Mouse (Mus musculus) limb, embryonic 15.5 days (tissue): ENCODE results near the gene Lsm14b. TPM values are rescaled to one million over a fixed set of nuclear protein-coding genes. Genes with fewer than 3 reads are reported as not detected.

Experiments used
- ATAC-seq: fragments of 200-750 bp; cut with Nextera tagmentation; 2 replicates; pipeline ENCODE4 v1.8.0; 2017; ENCODE audit warnings: low read depth, moderate TSS enrichment; ENCODE audit not compliant: insufficient number of reproducible peaks, low FRiP score, low TSS enrichment
- H3K27ac ChIP-seq: fragments of 300-500 bp; sonication (generic); 2 replicates; pipeline ENCODE4 v1.5.1; 2015; ENCODE audit warnings: moderate library complexity, mild to moderate bottlenecking, inconsistent platforms
- H3K27me3 ChIP-seq: fragments of 300-500 bp; sonication (generic); 2 replicates; pipeline ENCODE4 v1.6.1; 2015; ENCODE audit warnings: inconsistent platforms
- H3K36me3 ChIP-seq: fragments of 300-500 bp; sonication (generic); 2 replicates; pipeline ENCODE4 v1.6.1; 2015; ENCODE audit warnings: inconsistent platforms
- H3K4me1 ChIP-seq: fragments of 300-500 bp; sonication (generic); 2 replicates; pipeline ENCODE4 v1.6.1; 2015; ENCODE audit warnings: inconsistent platforms
- H3K4me2 ChIP-seq: fragments of 300-500 bp; sonication (generic); 2 replicates; pipeline ENCODE4 v1.6.1; 2015; ENCODE audit warnings: mild to moderate bottlenecking, inconsistent platforms
- H3K4me3 ChIP-seq: fragments of 300-500 bp; sonication (generic); 2 replicates; pipeline ENCODE4 v1.5.1; 2015; ENCODE audit warnings: mild to moderate bottlenecking, inconsistent platforms
- H3K9ac ChIP-seq: fragments of 300-500 bp; sonication (generic); 2 replicates; pipeline ENCODE4 v1.6.1; 2015; ENCODE audit warnings: inconsistent platforms
- H3K9me3 ChIP-seq: fragments of 300-500 bp; sonication (generic); 2 replicates; pipeline ENCODE4 v1.6.1; 2016; ENCODE audit warnings: inconsistent platforms
- WGBS: fragments of 180-500 bp; shearing (Covaris S2); methylation state at CpG from one replicate; pipeline ENCODE4 v1.1.7; 2015; 5-methylcytosine and 5-hydroxymethylcytosine counted together
- polyA plus RNA-seq: library from polyadenylated mRNA; unstranded; fragments of >200 nt; fragmentation: Nextera tagmentation; extraction: Ambion mirVana; gene quantifications from 2 replicates; pipeline ENCODE4 v1.2.1, GENCODE M21; 2015

The Lsm14b gene
- 3.7 and 8.0 TPM in 2 replicates for polyA plus RNA-seq

- Histone ChIP-seq H3K27me3 (peaks cover 29% of the 10 kb centered on the region; the same call in 1 of the 2 replicates), H3K4me3 (peak within 1 kb of the TSS; percentile 94), H3K9me3 (no peaks in the 10 kb centered on the region), H3K9ac (peak within 1 kb of the TSS; percentile 84), H3K27ac (peak within 1 kb of the TSS; percentile 94), H3K4me1 (peaks cover 32% of the 10 kb centered on the region), H3K36me3 (peaks cover 20% of the 10 kb centered on the region), H3K4me2 (peak within 1 kb of the TSS; percentile 93)
- under 1% methylated on average over 71 of the region's 80 CpGs for WGBS
- ATAC-seq: peak; percentile 93
These were observed at the start of gene Lsm14b for GRCm38 (mm10) chr2:180024401-180025098. Gene Lsm14b (plus strand): TSS chr2:180024987.

GRCm38 (mm10) chr2:179975851-179976250 lies 48.9 kb upstream of the Lsm14b start:
- Histone ChIP-seq H3K4me3 (peak overlapping the region; percentile 81), H3K27me3 (no peaks in the 10 kb centered on the region), H3K9ac (peak overlapping the region; percentile 75), H3K27ac (no peak overlapping the region), H3K4me1 (peaks cover 39% of the 10 kb centered on the region), H3K4me2 (peak overlapping the region; percentile 95), H3K9me3 (no peaks in the 10 kb centered on the region), H3K36me3 (no peaks in the 10 kb centered on the region)
- ATAC-seq: no peak
- 0% methylated on average over 9 of the region's 82 CpGs for WGBS

GRCm38 (mm10) chr2:179976295-179976627 lies 48.5 kb upstream of the Lsm14b start:
- no peak; the same call in 1 of the 2 replicates for ATAC-seq
- under 1% methylated on average over 42 of the region's 54 CpGs for WGBS
- Histone ChIP-seq H3K4me2 (peak overlapping the region; percentile 50), H3K27me3 (no peaks in the 10 kb centered on the region), H3K9me3 (no peaks in the 10 kb centered on the region), H3K36me3 (no peaks in the 10 kb centered on the region), H3K27ac (peak overlapping the region; percentile 98), H3K9ac (peak overlapping the region; percentile 75), H3K4me1 (peaks cover 39% of the 10 kb centered on the region), H3K4me3 (peak overlapping the region; percentile 81)

GRCm38 (mm10) chr2:179976628-179977343 lies 48.0 kb upstream of the Lsm14b start, which contains the start of gene Taf4:
Gene Taf4 (minus strand): TSS chr2:179976646.
- WGBS: under 1% methylated on average over 61 of the region's 84 CpGs
- ATAC-seq: peak; percentile 88

GRCm38 (mm10) chr2:179977344-179978025 lies 47.3 kb upstream of the Lsm14b start:
- Histone ChIP-seq H3K4me2 (peak overlapping the region; percentile 50), H3K27me3 (no peaks in the 10 kb centered on the region), H3K27ac (peak overlapping the region; percentile 98), H3K36me3 (no peaks in the 10 kb centered on the region), H3K4me3 (peak overlapping the region; percentile 81), H3K4me1 (peaks cover 39% of the 10 kb centered on the region), H3K9me3 (no peaks in the 10 kb centered on the region), H3K9ac (peak overlapping the region; percentile 92; the same call in 1 of the 2 replicates)
- WGBS: 6% methylated on average over 10 of the region's 10 CpGs
- no peak for ATAC-seq

More at GRCm38 (mm10) chr2:179976628-179977343, 48.0 kb upstream of the Lsm14b start, which contains the start of gene Taf4:
- peak within 1 kb of the TSS; percentile 81 for H3K4me3 ChIP-seq
- H3K27ac ChIP-seq: peak within 1 kb of the TSS; percentile 98
- H3K27me3 ChIP-seq: no peaks in the 10 kb centered on the region
- no peaks in the 10 kb centered on the region for H3K36me3 ChIP-seq
- H3K9ac ChIP-seq: peak within 1 kb of the TSS; percentile 92
- no peaks in the 10 kb centered on the region for H3K9me3 ChIP-seq
- H3K4me2 ChIP-seq: peak within 1 kb of the TSS; percentile 95
- peaks cover 39% of the 10 kb centered on the region for H3K4me1 ChIP-seq

GRCm38 (mm10) chr2:179978250-179978649 lies 46.5 kb upstream of the Lsm14b start:
- Histone ChIP-seq H3K9ac (no peak overlapping the region), H3K27ac (no peak overlapping the region), H3K27me3 (no peaks in the 10 kb centered on the region), H3K4me1 (peaks cover 37% of the 10 kb centered on the region), H3K4me2 (no peak overlapping the region), H3K36me3 (no peaks in the 10 kb centered on the region), H3K9me3 (no peaks in the 10 kb centered on the region), H3K4me3 (no peak overlapping the region)
- WGBS: 77% methylated on average over 3 of the region's 3 CpGs
- ATAC-seq: no peak

GRCm38 (mm10) chr2:179979836-179980235 lies 45.0 kb upstream of the Lsm14b start:
- Histone ChIP-seq H3K27me3 (no peaks in the 10 kb centered on the region), H3K36me3 (no peaks in the 10 kb centered on the region), H3K4me1 (peaks cover 24% of the 10 kb centered on the region), H3K4me2 (no peak overlapping the region), H3K4me3 (no peak overlapping the region), H3K9me3 (no peaks in the 10 kb centered on the region), H3K27ac (peak overlapping the region; percentile 51), H3K9ac (no peak overlapping the region)
- peak; percentile 57 for ATAC-seq
- 28% methylated on average over 8 of the region's 8 CpGs for WGBS

- no peak overlapping the region for H3K27ac ChIP-seq
- no peak for ATAC-seq
- H3K27me3 ChIP-seq: no peaks in the 10 kb centered on the region
- no peak overlapping the region for H3K4me2 ChIP-seq
- WGBS: 34% methylated on average over 4 of the region's 4 CpGs
- peaks cover 19% of the 10 kb centered on the region for H3K4me1 ChIP-seq
- H3K36me3 ChIP-seq: no peaks in the 10 kb centered on the region
- H3K4me3 ChIP-seq: no peak overlapping the region
- H3K9ac ChIP-seq: no peak overlapping the region
- no peaks in the 10 kb centered on the region for H3K9me3 ChIP-seq
These were observed 44.2 kb upstream of the Lsm14b start for GRCm38 (mm10) chr2:179980616-179981015.

GRCm38 (mm10) chr2:179982715-179983114 lies 42.1 kb upstream of the Lsm14b start:
- H3K36me3 ChIP-seq: no peaks in the 10 kb centered on the region
- no peak overlapping the region for H3K4me2 ChIP-seq
- H3K9me3 ChIP-seq: no peaks in the 10 kb centered on the region
- ATAC-seq: no peak
- H3K27ac ChIP-seq: no peak overlapping the region
- H3K4me3 ChIP-seq: no peak overlapping the region
- peaks cover 16% of the 10 kb centered on the region for H3K4me1 ChIP-seq
- WGBS: 92% methylated on average over 3 of the region's 3 CpGs
- H3K9ac ChIP-seq: no peak overlapping the region
- H3K27me3 ChIP-seq: no peaks in the 10 kb centered on the region

- no peak for ATAC-seq
- no peak overlapping the region for H3K9ac ChIP-seq
These were observed 40.0 kb upstream of the Lsm14b start for GRCm38 (mm10) chr2:179984830-179985229.

GRCm38 (mm10) chr2:179985695-179986094 lies 39.1 kb upstream of the Lsm14b start:
- H3K9ac ChIP-seq: no peak overlapping the region
- WGBS: 67% methylated on average over 1 of the region's 1 CpGs
- H3K4me1 ChIP-seq: peaks cover 3% of the 10 kb centered on the region; the same call in 1 of the 2 replicates
- H3K36me3 ChIP-seq: no peaks in the 10 kb centered on the region
- H3K27ac ChIP-seq: no peak overlapping the region
- no peaks in the 10 kb centered on the region for H3K9me3 ChIP-seq
- H3K4me3 ChIP-seq: no peak overlapping the region
- H3K27me3 ChIP-seq: no peaks in the 10 kb centered on the region
- ATAC-seq: no peak
- no peak overlapping the region for H3K4me2 ChIP-seq

More at GRCm38 (mm10) chr2:179984830-179985229, 40.0 kb upstream of the Lsm14b start:
- H3K36me3 ChIP-seq: no peaks in the 10 kb centered on the region
- H3K9me3 ChIP-seq: no peaks in the 10 kb centered on the region
- 34% methylated on average over 7 of the region's 7 CpGs for WGBS
- H3K4me1 ChIP-seq: peaks cover 8% of the 10 kb centered on the region
- no peak overlapping the region for H3K27ac ChIP-seq
- H3K4me3 ChIP-seq: no peak overlapping the region
- no peaks in the 10 kb centered on the region for H3K27me3 ChIP-seq
- no peak overlapping the region for H3K4me2 ChIP-seq
